Mouse (Mus musculus) CH12.LX (cell line): ENCODE results near the gene Gm17324. TPM values are rescaled to one million over a fixed set of nuclear protein-coding genes. Genes with fewer than 3 reads are reported as not detected.
"Not testable (repeated sequence)": the region's sequence is repeated elsewhere in the genome, so short reads cannot be mapped to it uniquely, and the experiment has no call there.

ENCODE experiments used
- DNase-seq: peaks from one replicate; pipeline ENCODE4 v3.0.0-alpha.2; 2013; ENCODE audit errors: extremely low read depth
- H3K27ac ChIP-seq: 2 replicates; pipeline ENCODE4 v1.5.1; 2012; ENCODE audit warnings: low read depth, mild to moderate bottlenecking, control low read depth, moderate library complexity; ENCODE audit not compliant: insufficient read depth
- H3K27me3 ChIP-seq: replicated peaks from 2 replicates; pipeline ENCODE3; 2012; ENCODE audit warnings: inconsistent platforms
- H3K36me3 ChIP-seq, 2 experiments: replicated peaks in 1 of 2; 2 replicates each; pipeline versions ENCODE3 to v1.6.1; 2012; ENCODE audit warnings: inconsistent platforms in 1 of 2, low read length in 1 of 2, mild to moderate bottlenecking in 1 of 2, mixed read lengths in 1 of 2, moderate library complexity in 1 of 2; ENCODE audit not compliant: control insufficient read depth in 1 of 2, insufficient read depth in 1 of 2
- H3K4me1 ChIP-seq, 2 experiments: 2 replicates each; pipeline ENCODE4 v1.6.1; 2012; ENCODE audit warnings: inconsistent platforms in 1 of 2, moderate library complexity in 1 of 2; ENCODE audit not compliant: insufficient read depth in 2 of 2, control insufficient read depth in 1 of 2
- H3K4me2 ChIP-seq: 2 replicates; pipeline ENCODE4 v1.6.1; 2012; ENCODE audit warnings: low read depth, mild to moderate bottlenecking, control low read depth; ENCODE audit not compliant: poor library complexity, insufficient read depth, severe bottlenecking
- H3K4me3 ChIP-seq, 3 experiments: fragments of 150-350 bp in 1 of 3; sonication (generic) in 1 of 3; replicated peaks in 1 of 3; 2 replicates each; pipeline versions ENCODE3 to v1.5.1; 2011 to 2012; ENCODE audit warnings: low read depth in 2 of 3, low read length in 2 of 3, mild to moderate bottlenecking in 2 of 3, moderate library complexity in 2 of 3, control low read depth in 1 of 3, improper control_type of control experiment in 1 of 3, inconsistent platforms in 1 of 3, mixed read lengths in 1 of 3; ENCODE audit not compliant: poor library complexity in 1 of 3
- H3K79me2 ChIP-seq: replicated peaks from 2 replicates; pipeline ENCODE4 v1.6.1; 2012; ENCODE audit warnings: mild to moderate bottlenecking, moderate library complexity; ENCODE audit not compliant: control insufficient read depth, poor library complexity, insufficient read depth, severe bottlenecking; ENCODE audit errors: extremely low read depth
- H3K9ac ChIP-seq: 2 replicates; pipeline ENCODE4 v1.6.1; 2012; ENCODE audit warnings: low read depth, mild to moderate bottlenecking, control low read depth, moderate library complexity; ENCODE audit not compliant: insufficient read depth
- H3K9me3 ChIP-seq: replicated peaks from 2 replicates; pipeline ENCODE3; 2012; ENCODE audit warnings: low read length, inconsistent platforms, mixed read lengths
- BHLHE40 ChIP-seq: IDR thresholded peaks from 2 replicates; pipeline ENCODE4 v1.6.1; 2011; ENCODE audit warnings: mild to moderate bottlenecking, low read depth, low read length, improper control_type of control experiment
- GABPA ChIP-seq: IDR thresholded peaks from 2 replicates; pipeline ENCODE4 v1.6.1; 2012; ENCODE audit warnings: low read depth, low read length, improper control_type of control experiment, inconsistent platforms; ENCODE audit not compliant: insufficient replicate concordance
- HCFC1 ChIP-seq: IDR thresholded peaks from 2 replicates; pipeline ENCODE4 v1.6.1; 2012; ENCODE audit warnings: low read depth, mild to moderate bottlenecking, inconsistent platforms, low read length, improper control_type of control experiment
- MAX ChIP-seq: IDR thresholded peaks from 2 replicates; pipeline ENCODE4 v1.6.1; 2011; ENCODE audit warnings: low read length, improper control_type of control experiment
- MXI1 ChIP-seq: IDR thresholded peaks from 2 replicates; pipeline ENCODE4 v1.6.1; 2011; ENCODE audit warnings: mild to moderate bottlenecking, low read depth, low read length, improper control_type of control experiment
- NELFE ChIP-seq: IDR thresholded peaks from 2 replicates; pipeline ENCODE4 v1.6.1; 2011; ENCODE audit warnings: low read depth, low read length, improper control_type of control experiment
- PAX5 ChIP-seq: IDR thresholded peaks from 2 replicates; pipeline ENCODE4 v1.6.1; 2012; ENCODE audit warnings: low read length, inconsistent platforms, mixed read lengths
- POLR2AphosphoS2 ChIP-seq: IDR thresholded peaks from 2 replicates; pipeline ENCODE4 v1.6.1; 2011; ENCODE audit warnings: low read depth, low read length, improper control_type of control experiment
- SIN3A ChIP-seq: IDR thresholded peaks from 2 replicates; pipeline ENCODE4 v1.6.1; 2012; ENCODE audit warnings: low read length, improper control_type of control experiment, inconsistent platforms
- USF1 ChIP-seq: IDR thresholded peaks from 2 replicates; pipeline ENCODE4 v1.6.1; 2014; ENCODE audit warnings: low read depth, mild to moderate bottlenecking, inconsistent platforms, low read length, improper control_type of control experiment
- ZC3H11A ChIP-seq: IDR thresholded peaks from 2 replicates; pipeline ENCODE4 v1.6.1; 2012; ENCODE audit warnings: low read depth, mild to moderate bottlenecking, inconsistent platforms, low read length, improper control_type of control experiment
- dilution Hi-C: fragments of 300-500 bp; cut with MboI; formaldehyde crosslinking; loops from 2 replicates; pipeline ENCODE4 v1.14.3; 2020; ENCODE audit warnings: low sequenced_read_pairs; ENCODE audit not compliant: extremely low pct_unique_long_range_greater_than_20kb, extremely low pct_ligation_motif_present
- in situ Hi-C: fragments of 300-500 bp; cut with MboI; formaldehyde crosslinking; loops from 3 replicates; pipeline ENCODE4 v1.14.3; 2019; ENCODE audit warnings: low sequenced_read_pairs, low pct_ligation_motif_present, low pct_unique_long_range_greater_than_20kb, mixed read lengths
- polyA plus RNA-seq: library from polyadenylated mRNA; unstranded; fragments of >175 nt; gene quantifications from 2 replicates; pipeline ENCODE4 v1.2.1, GENCODE M21; 2012; ENCODE audit warnings: low read depth; ENCODE audit not compliant: insufficient read length
- total RNA-seq, 2 experiments: library from RNA; depleted of rRNA; stranded (reverse); fragments of 300-350 nt in 1 of 2; fragments of >200 nt in 1 of 2; gene quantifications; 2 replicates each; pipeline ENCODE4 v1.2.3; 2012 to 2014

Gm17324 gene
- total and polyA plus RNA-seq, 3 experiments: 0.55 TPM; not detected in 2

DNA sequence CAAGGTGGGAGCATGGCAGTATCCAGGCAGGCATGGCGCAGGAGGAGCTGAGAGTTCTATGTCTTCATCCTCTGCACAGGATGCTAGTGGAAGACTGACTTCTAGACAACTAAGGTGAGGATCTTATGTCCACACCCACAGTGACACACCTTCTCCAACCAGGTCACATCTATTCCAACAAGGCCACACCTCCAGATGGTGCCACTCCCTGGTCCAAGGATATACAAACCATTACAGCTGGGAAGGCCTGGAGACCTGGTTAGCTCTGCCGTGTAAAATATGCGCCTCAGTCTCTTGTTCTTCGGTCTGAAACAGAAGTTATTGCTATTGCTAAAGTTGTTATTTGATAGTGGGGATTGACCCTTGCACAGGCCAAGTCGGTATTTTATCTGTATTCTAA lies 39.4 kb upstream of the Gm17324 start:
- H3K79me2 ChIP-seq, H3K4me3 ChIP-seq, dilution Hi-C loops, DNase-seq, H3K9ac ChIP-seq, in situ Hi-C loops, H3K27me3 ChIP-seq, H3K9me3 ChIP-seq, H3K36me3 ChIP-seq: not testable (repeated sequence)
- Histone ChIP-seq H3K27ac (peak overlapping the region; percentile 43; the same call in 1 of the 2 replicates), H3K4me1 (peaks cover 13 to 57% of the 10 kb centered on the region in 2 experiments; a peak in 3 of 4 replicates), H3K4me2 (peak overlapping the region; percentile 69; the same call in 1 of the 2 replicates)
- TF ChIP-seq MXI1 (0 out of 2 replicates have a peak, but pooled peaks have one; percentile 34), MAX (0 out of 2 replicates have a peak, but pooled peaks have one; percentile 9), NELFE (peak; percentile 29; the same call in 1 of the 2 replicates)

DNA sequence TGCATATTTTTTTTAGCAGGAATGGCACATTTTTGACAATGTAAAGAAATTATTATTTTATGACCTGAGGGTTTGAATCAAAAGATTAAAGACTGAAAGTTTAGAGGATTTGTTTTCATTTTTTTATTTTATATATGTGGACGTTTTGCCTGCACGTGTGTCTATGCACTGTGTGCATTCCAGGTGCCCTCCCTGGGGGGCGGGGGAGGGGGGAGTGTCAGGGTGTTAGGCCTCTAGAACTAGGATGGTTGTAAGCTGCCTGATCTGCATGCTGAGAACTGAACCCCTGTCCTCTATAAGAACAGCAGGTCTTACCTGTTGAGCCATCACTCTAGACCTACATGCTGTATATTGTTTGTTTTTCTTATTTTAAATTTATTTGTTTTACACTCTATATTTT lies 36.1 kb upstream of the Gm17324 start:
- dilution Hi-C loops: no loop called here
- no peak for TF ChIP-seq POLR2AphosphoS2
- TF ChIP-seq HCFC1: no peak
- TF ChIP-seq BHLHE40: peak; percentile 71
- TF ChIP-seq USF1: no peak
- TF ChIP-seq, all 38 proteins: peak for 1
- no peaks in the 10 kb centered on the region for H3K27me3 ChIP-seq
- H3K4me3 ChIP-seq: no peak overlapping the region
- DNase-seq: no peak
- H3K4me2 ChIP-seq: no peak overlapping the region
- H3K9ac ChIP-seq: no peak overlapping the region
- peaks cover 16% of the 10 kb centered on the region for H3K79me2 ChIP-seq
- peaks cover 7 to 38% of the 10 kb centered on the region in 2 experiments; a peak in 3 of 4 replicates for H3K4me1 ChIP-seq
- H3K36me3 ChIP-seq: peaks cover 9 to 12% of the 10 kb centered on the region in 2 experiments
- in situ Hi-C loops: no loop called here
- no peak overlapping the region for H3K27ac ChIP-seq
- no peaks in the 10 kb centered on the region for H3K9me3 ChIP-seq

DNA sequence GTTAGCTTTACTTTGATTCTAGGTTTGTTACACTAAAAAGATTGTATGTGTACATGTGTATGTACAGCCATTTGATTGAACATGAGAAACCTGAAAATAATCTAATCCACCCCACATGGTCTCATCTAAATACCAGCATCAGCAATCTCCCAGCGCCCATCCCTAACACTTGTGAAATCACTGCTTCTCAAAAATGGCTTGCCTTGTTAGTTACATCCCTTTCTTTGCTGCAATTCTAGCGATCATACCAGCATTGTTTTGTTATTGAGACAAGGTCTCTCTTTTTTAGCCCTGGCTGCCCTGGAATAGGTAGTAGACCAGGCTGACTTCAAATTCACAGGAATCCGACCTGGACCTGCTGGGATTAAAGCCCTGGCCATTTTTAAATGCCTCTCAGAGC lies 33.8 kb upstream of the Gm17324 start:
- TF ChIP-seq GABPA: no peak
- no peak for TF ChIP-seq ZC3H11A
- TF ChIP-seq POLR2AphosphoS2: no peak
- TF ChIP-seq PAX5: no peak
- TF ChIP-seq SIN3A: no peak
- Histone ChIP-seq H3K9me3 (no peaks in the 10 kb centered on the region), H3K27me3 (no peaks in the 10 kb centered on the region), H3K36me3 (peaks cover 29% of the 10 kb centered on the region in 2 experiments), H3K9ac (peak overlapping the region; percentile 79), H3K79me2 (peaks cover 30% of the 10 kb centered on the region), H3K4me2 (peak overlapping the region; percentile 60), H3K4me1 (peaks cover 0 to 31% of the 10 kb centered on the region in 2 experiments; a peak in 2 of 4 replicates), H3K4me3 (peak overlapping the region; percentile 73 to 77 (median 74)), H3K27ac (peak overlapping the region; percentile 68; the same call in 1 of the 2 replicates)
- dilution Hi-C loops: no loop called here
- in situ Hi-C loops: no loop called here
- DNase-seq: no peak
